Mouse (Mus musculus) bone marrow, adult 2 months (tissue): ENCODE measurements around the gene Aldh2.

ENCODE experiments used
- CTCF ChIP-seq: fragments of 200-500 bp; IDR thresholded peaks from 2 replicates; pipeline ENCODE4 v1.5.1; 2011; ENCODE audit warnings: low read length, control low read depth; ENCODE audit not compliant: control insufficient read depth, insufficient read depth
- POLR2A ChIP-seq: fragments of 200-500 bp; IDR thresholded peaks from 2 replicates; pipeline ENCODE4 v1.6.1; 2011; ENCODE audit warnings: low read depth, mild to moderate bottlenecking, control low read depth, low read length, borderline replicate concordance; ENCODE audit not compliant: control insufficient read depth

GRCm38 (mm10) chr5:121639601-121640000 is 46.0 kb upstream of the Aldh2 start:
- no peak for TF ChIP-seq CTCF
- no peak for TF ChIP-seq POLR2A
